In genomic region chr4:45654019-45654803, GRCm38 (mm10) we compare ENCODE assay signal across 9 mouse cellular contexts.
DNase-seq lines count a peak whose midpoint lies in the region; ATAC-seq lines count a peak whose summit lies in the region.
"Had no signal": no experiment of that assay in that cellular context is flagged by ENCODE, and none has a peak within 500 bp of the region (broad histone marks: within the 10 kb centered on the region; RNA-seq: fewer than 3 reads in every experiment).

No protein-coding gene starts in this region.

- no peaks in the 10 kb centered on the region for H3K27me3 ChIP-seq in kidney, embryonic 16.5 days (ENCODE audit: insufficient read depth, low read length)
- H3K27me3 ChIP-seq in embryonic facial prominence, embryonic 15.5 days: no peaks in the 10 kb centered on the region
- no peaks in the 10 kb centered on the region for H3K27me3 ChIP-seq in stomach, embryonic 16.5 days (ENCODE audit: control insufficient read depth, insufficient read depth, low read length)

- 5% methylated on average over 14 of the region's 14 CpGs for whole genome bisulfite sequencing in kidney, embryonic 16.5 days
- 13% methylated on average over 14 of the region's 14 CpGs for WGBS in embryonic facial prominence, embryonic 15.5 days
- 16% methylated on average over 14 of the region's 14 CpGs for WGBS in stomach, embryonic 16.5 days

- H3K4me3 ChIP-seq in kidney, embryonic 16.5 days (ENCODE audit: low read length): peak overlapping the region; percentile 12; the same call in 1 of the 2 replicates
- H3K4me3 ChIP-seq in embryonic facial prominence, embryonic 15.5 days (replicated peaks): no peak overlapping the region
- H3K4me3 ChIP-seq in stomach, embryonic 16.5 days (replicated peaks; ENCODE audit: low read length): no peak overlapping the region
- H3K4me3 ChIP-seq: heart, adult 2 months had no signal

- peaks cover 18% of the 10 kb centered on the region for H3K4me1 ChIP-seq in kidney, embryonic 16.5 days (ENCODE audit: insufficient read depth, low read length)
- peaks cover 14% of the 10 kb centered on the region; the same call in 1 of the 2 replicates for H3K4me1 ChIP-seq in embryonic facial prominence, embryonic 15.5 days
- peaks cover 7% of the 10 kb centered on the region; the same call in 1 of the 2 replicates for H3K4me1 ChIP-seq in stomach, embryonic 16.5 days (ENCODE audit: control insufficient read depth, insufficient read depth, low read length)

- H3K36me3 ChIP-seq in kidney, embryonic 16.5 days (ENCODE audit: insufficient read depth, low read length): no peaks in the 10 kb centered on the region
- H3K36me3 ChIP-seq in embryonic facial prominence, embryonic 15.5 days: no peaks in the 10 kb centered on the region
- no peaks in the 10 kb centered on the region for H3K36me3 ChIP-seq in stomach, embryonic 16.5 days (ENCODE audit: control insufficient read depth, insufficient read depth, low read length)

- DNase-seq in kidney, adult 9 months: no peak
- DNase-seq in liver: peak; percentile 25
- DNase-seq in right cerebral cortex, postnatal 14 days: no peak
- no peak for DNase-seq in urinary bladder, postnatal 36 days (ENCODE audit: low spot score in 2 of 2)
- DNase-seq: heart, adult 2 months had no signal

- H3K27ac ChIP-seq in kidney, embryonic 16.5 days (ENCODE audit: low read length): peak overlapping the region; percentile 13; the same call in 1 of the 2 replicates
- no peak overlapping the region for H3K27ac ChIP-seq in embryonic facial prominence, embryonic 15.5 days (replicated peaks)
- H3K27ac ChIP-seq in stomach, embryonic 16.5 days (ENCODE audit: low read length): no peak overlapping the region
- H3K27ac ChIP-seq: heart, adult 2 months had no signal

- H3K9me3 ChIP-seq in kidney, embryonic 16.5 days (ENCODE audit: low read length): no peaks in the 10 kb centered on the region
- H3K9me3 ChIP-seq in embryonic facial prominence, embryonic 15.5 days (replicated peaks): no peaks in the 10 kb centered on the region
- H3K9me3 ChIP-seq in stomach, embryonic 16.5 days (replicated peaks; ENCODE audit: control insufficient read depth, low read length): no peaks in the 10 kb centered on the region

- no peak overlapping the region for H3K9ac ChIP-seq in kidney, embryonic 16.5 days (replicated peaks; ENCODE audit: low read length)
- no peak overlapping the region for H3K9ac ChIP-seq in embryonic facial prominence, embryonic 15.5 days
- no peak overlapping the region for H3K9ac ChIP-seq in stomach, embryonic 16.5 days (ENCODE audit: low read length)

- peak overlapping the region; percentile 38 for H3K4me2 ChIP-seq in kidney, embryonic 16.5 days (replicated peaks; ENCODE audit: low read depth, low read length)
- H3K4me2 ChIP-seq in embryonic facial prominence, embryonic 15.5 days (replicated peaks): peak overlapping the region; percentile 33
- peak overlapping the region; percentile 30 for H3K4me2 ChIP-seq in stomach, embryonic 16.5 days (ENCODE audit: low read depth, low read length)

- ATAC-seq in kidney, embryonic 16.5 days (ENCODE audit: low FRiP score, low TSS enrichment): peak; percentile 83
- ATAC-seq in embryonic facial prominence, embryonic 15.5 days (ENCODE audit: insufficient number of reproducible peaks, low FRiP score, low TSS enrichment, low read depth): no peak
- ATAC-seq in stomach, embryonic 16.5 days (ENCODE audit: insufficient read depth, low FRiP score): no peak
- no peak for ATAC-seq in erythroid progenitor cell, adult 5-6 weeks (replicated peaks; ENCODE audit: low FRiP score, poor library complexity, severe bottlenecking)
